Mouse (Mus musculus) ES-Bruce4 (cell line): Measurements from ENCODE around the gene Cdc42bpa. TPM values are rescaled to one million over a fixed set of nuclear protein-coding genes. Genes with fewer than 3 reads are reported as not detected.

Experiments
- H3K27ac ChIP-seq: 2 replicates; pipeline ENCODE4 v1.5.1; 2012; ENCODE audit warnings: low read length, inconsistent platforms; ENCODE audit not compliant: insufficient read depth
- H3K27me3 ChIP-seq: 2 replicates; pipeline ENCODE4 v1.6.1; 2012; ENCODE audit warnings: mild to moderate bottlenecking, low read length, inconsistent platforms; ENCODE audit not compliant: control insufficient read depth, poor library complexity, insufficient read depth, severe bottlenecking
- H3K36me3 ChIP-seq: 2 replicates; pipeline ENCODE4 v1.6.1; 2012; ENCODE audit warnings: inconsistent platforms, mild to moderate bottlenecking, low read length, moderate library complexity; ENCODE audit not compliant: control insufficient read depth, poor library complexity, insufficient read depth, severe bottlenecking
- H3K4me1 ChIP-seq: one replicate; pipeline ENCODE4 v1.8.1; 2011; ENCODE audit warnings: low read length; ENCODE audit not compliant: control insufficient read depth, insufficient read depth
- H3K4me3 ChIP-seq: 2 replicates; pipeline ENCODE4 v1.5.1; 2011; ENCODE audit warnings: low read depth, mild to moderate bottlenecking, low read length
- H3K9ac ChIP-seq: 2 replicates; pipeline ENCODE4 v1.6.1; 2012; ENCODE audit warnings: low read depth, mild to moderate bottlenecking, inconsistent platforms; ENCODE audit not compliant: poor library complexity, severe bottlenecking
- H3K9me3 ChIP-seq: replicated peaks from 2 replicates; pipeline ENCODE4 v1.6.1; 2012; ENCODE audit warnings: mild to moderate bottlenecking, low read length, inconsistent platforms; ENCODE audit not compliant: control insufficient read depth, poor library complexity, insufficient read depth, severe bottlenecking
- CTCF ChIP-seq: IDR thresholded peaks from one replicate; pipeline ENCODE4 v1.8.1; 2011; ENCODE audit warnings: low read depth, low read length
- EP300 ChIP-seq: IDR thresholded peaks from 2 replicates; pipeline ENCODE4 v1.6.1; 2011; ENCODE audit warnings: low read depth, low read length; ENCODE audit not compliant: insufficient read depth
- POLR2A ChIP-seq: IDR thresholded peaks from one replicate; pipeline ENCODE4 v1.8.1; 2011; ENCODE audit warnings: low read length; ENCODE audit not compliant: insufficient read depth
- polyA plus RNA-seq: library from polyadenylated mRNA; stranded (reverse); fragments of >200 nt; gene quantifications from 2 replicates; pipeline ENCODE4 v1.2.4, GENCODE M21; 2011; ENCODE audit warnings: low read depth; ENCODE audit not compliant: missing spikeins, insufficient read depth, insufficient read length

Cdc42bpa gene
- polyA plus RNA-seq, 1 experiment, result 39.3 TPM

DNA sequence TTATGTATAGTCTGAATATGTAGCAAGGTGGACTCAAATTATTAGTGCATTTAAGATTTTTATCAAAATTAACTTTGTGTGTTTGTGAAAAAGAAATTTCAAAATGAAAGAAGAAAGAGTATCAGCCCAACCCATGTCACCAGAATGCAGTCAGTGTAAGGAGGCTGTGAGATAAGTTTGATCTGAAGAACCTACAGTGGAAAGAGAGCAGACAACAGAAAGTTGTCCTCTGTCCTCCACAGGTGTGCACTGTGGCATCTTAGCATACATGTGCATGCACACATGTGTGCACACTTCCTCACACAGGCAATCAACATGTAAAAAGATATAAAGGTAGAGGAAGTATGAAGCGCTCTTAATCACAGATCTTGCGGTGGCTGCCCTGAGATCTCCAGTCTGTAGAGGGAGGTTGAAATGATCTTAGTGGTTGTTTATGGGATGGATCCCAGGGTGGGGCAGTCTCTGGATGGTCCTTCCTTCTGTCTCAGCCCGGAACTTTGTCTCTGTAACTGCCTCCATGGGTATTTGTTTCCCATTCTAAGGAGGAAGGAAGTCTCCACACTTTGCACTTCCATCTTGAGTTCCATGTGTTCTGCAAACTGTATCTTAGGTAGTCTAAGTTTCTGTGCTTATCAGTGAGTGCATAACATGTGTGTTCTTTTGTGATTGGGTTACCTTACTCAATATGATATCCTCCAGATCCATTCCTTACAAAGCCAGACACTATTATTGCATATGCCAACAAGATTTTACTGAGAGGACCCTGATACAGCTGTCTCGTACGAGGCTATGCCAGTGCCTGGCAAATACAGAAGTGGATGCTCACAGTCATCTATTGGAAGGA, 71.7 kb downstream of the Cdc42bpa start:
- H3K9ac ChIP-seq, result no peak overlapping the region

DNA sequence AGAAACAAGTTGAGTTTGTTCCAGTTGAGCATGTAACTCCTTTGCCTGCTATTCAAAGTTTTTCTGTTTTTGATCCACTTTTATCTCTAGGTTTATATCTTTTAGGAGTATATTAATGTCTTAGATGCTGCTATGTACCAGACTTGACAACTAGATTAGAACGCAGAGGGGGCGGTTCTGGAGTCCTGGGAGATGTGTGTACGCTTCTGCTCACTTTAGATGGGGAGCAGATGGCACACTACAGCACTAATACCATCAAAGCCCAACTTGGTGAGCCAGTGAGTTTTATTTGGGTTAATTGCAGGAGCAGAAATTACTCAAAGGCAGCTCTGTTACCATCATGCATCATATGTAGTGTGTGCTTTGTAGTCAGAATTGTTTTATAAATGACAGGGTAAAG, 77.2 kb downstream of the Cdc42bpa start:
- H3K4me1 ChIP-seq, result no peaks in the 10 kb centered on the region
- H3K4me3 ChIP-seq, result no peak overlapping the region
- H3K36me3 ChIP-seq, result no peaks in the 10 kb centered on the region
- H3K9me3 ChIP-seq, result no peaks in the 10 kb centered on the region
- no peaks in the 10 kb centered on the region for H3K27me3 ChIP-seq
- no peak overlapping the region for H3K9ac ChIP-seq
- TF ChIP-seq POLR2A (no peak), EP300 (no peak), CTCF (no peak)
- H3K27ac ChIP-seq, result no peak overlapping the region

More for the DNA sequence above, 71.7 kb downstream of the Cdc42bpa start:
- H3K4me1 ChIP-seq, result peaks cover 3% of the 10 kb centered on the region
- no peaks in the 10 kb centered on the region for H3K36me3 ChIP-seq
- no peak overlapping the region for H3K27ac ChIP-seq
- no peak overlapping the region for H3K4me3 ChIP-seq
- H3K9me3 ChIP-seq, result no peaks in the 10 kb centered on the region
- TF ChIP-seq EP300, result no peak
- no peak for TF ChIP-seq POLR2A
- TF ChIP-seq CTCF, result no peak
- H3K27me3 ChIP-seq, result no peaks in the 10 kb centered on the region

DNA sequence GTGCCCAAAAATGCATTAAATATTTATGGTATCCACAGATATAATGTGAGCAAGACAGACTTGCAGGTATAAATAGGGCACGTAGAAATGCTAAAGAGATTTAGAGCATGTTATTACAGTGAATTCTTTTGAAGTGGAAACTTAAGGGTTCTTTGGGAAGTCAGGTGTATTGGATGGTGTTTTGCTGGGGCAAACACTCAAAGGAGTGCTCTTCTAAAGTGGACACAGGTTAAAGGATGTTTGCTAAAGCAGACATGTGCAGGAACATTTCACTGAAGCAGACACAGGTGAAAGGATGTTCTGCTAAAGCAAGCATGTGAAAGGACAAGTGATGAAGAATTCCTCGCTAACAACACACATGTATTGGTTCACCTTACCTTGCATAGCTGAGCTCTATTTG, 83.9 kb downstream of the Cdc42bpa start:
- no peaks in the 10 kb centered on the region for H3K36me3 ChIP-seq
- no peak for TF ChIP-seq POLR2A
- TF ChIP-seq CTCF, result no peak
- no peak for TF ChIP-seq EP300
- H3K27ac ChIP-seq, result no peak overlapping the region
- no peaks in the 10 kb centered on the region for H3K27me3 ChIP-seq
- no peak overlapping the region for H3K9ac ChIP-seq
- H3K9me3 ChIP-seq, result no peaks in the 10 kb centered on the region
- H3K4me1 ChIP-seq, result no peaks in the 10 kb centered on the region
- H3K4me3 ChIP-seq, result no peak overlapping the region

- no peak overlapping the region for H3K27ac ChIP-seq
- H3K4me3 ChIP-seq, result no peak overlapping the region
- no peaks in the 10 kb centered on the region for H3K4me1 ChIP-seq
- no peaks in the 10 kb centered on the region for H3K9me3 ChIP-seq
- no peak overlapping the region for H3K9ac ChIP-seq
- H3K36me3 ChIP-seq, result no peaks in the 10 kb centered on the region
- no peak for TF ChIP-seq POLR2A
- no peak for TF ChIP-seq EP300
- TF ChIP-seq CTCF, result no peak
- H3K27me3 ChIP-seq, result no peaks in the 10 kb centered on the region
Measured at GRCm38 (mm10) chr1:180045172-180045571, 84.9 kb downstream of the Cdc42bpa start.

GRCm38 (mm10) chr1:180089176-180089575, 128.9 kb downstream of the Cdc42bpa start:
- TF ChIP-seq EP300, result no peak
- TF ChIP-seq CTCF, result no peak
- no peak for TF ChIP-seq POLR2A
- H3K27me3 ChIP-seq, result no peaks in the 10 kb centered on the region
- H3K9ac ChIP-seq, result no peak overlapping the region
- H3K4me3 ChIP-seq, result no peak overlapping the region
- no peaks in the 10 kb centered on the region for H3K36me3 ChIP-seq
- H3K4me1 ChIP-seq, result no peaks in the 10 kb centered on the region
- H3K27ac ChIP-seq, result no peak overlapping the region
- no peaks in the 10 kb centered on the region for H3K9me3 ChIP-seq

GRCm38 (mm10) chr1:180098426-180098825, 138.2 kb downstream of the Cdc42bpa start:
- Histone ChIP-seq H3K9me3 (no peaks in the 10 kb centered on the region), H3K4me1 (no peaks in the 10 kb centered on the region), H3K9ac (no peak overlapping the region), H3K36me3 (no peaks in the 10 kb centered on the region), H3K27ac (no peak overlapping the region), H3K4me3 (no peak overlapping the region), H3K27me3 (no peaks in the 10 kb centered on the region)
- no peak for TF ChIP-seq EP300
